Mouse (Mus musculus): ENCODE measurements around the gene Gpr179. TPM values are rescaled to one million over a fixed set of nuclear protein-coding genes. Genes with fewer than 3 reads are reported as not detected.
"Not testable (repeated sequence)": the region's sequence is repeated elsewhere in the genome, so short reads cannot be mapped to it uniquely, and the experiment has no call there.

The Gpr179 gene
- polyA plus RNA-seq, 1 experiment from 2014 or later = 0.06 TPM

DNA sequence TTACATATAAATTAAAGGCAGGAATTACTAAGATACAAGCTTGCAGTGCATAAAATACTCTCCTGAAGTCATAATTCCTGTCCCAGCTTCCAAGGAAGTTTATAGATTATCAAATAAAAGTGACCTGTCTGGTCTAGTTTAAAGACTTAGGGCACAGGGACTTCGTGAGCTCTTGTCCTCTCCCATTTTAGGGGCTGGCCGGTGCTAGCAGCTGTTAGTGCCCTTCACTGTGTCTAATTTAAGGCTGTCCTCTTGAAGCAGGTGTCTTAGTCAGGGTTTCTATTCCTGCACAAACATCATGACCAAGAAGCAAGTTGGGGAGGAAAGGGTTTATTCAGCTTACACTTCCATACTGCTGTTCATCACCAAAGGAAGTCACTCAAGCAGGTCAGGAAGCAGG, 21.5 kb upstream of the Gpr179 start:
- no peak for ATAC-seq (ENCODE audit: insufficient number of reproducible peaks, low FRiP score)
- H3K27me3 ChIP-seq (replicated peaks) = no peaks in the 10 kb centered on the region
- H3K4me2 ChIP-seq = no peak overlapping the region
- peaks cover 31% of the 10 kb centered on the region for H3K4me1 ChIP-seq (replicated peaks)
- peaks cover 40% of the 10 kb centered on the region for H3K36me3 ChIP-seq
- 55% methylated on average over 2 of the region's 2 CpGs for WGBS
- no peak overlapping the region for H3K9ac ChIP-seq
- H3K27ac ChIP-seq (ENCODE audit: poor library complexity, severe bottlenecking) = no peak overlapping the region
- no peak overlapping the region for H3K4me3 ChIP-seq
- no peaks in the 10 kb centered on the region for H3K9me3 ChIP-seq (replicated peaks)

DNA sequence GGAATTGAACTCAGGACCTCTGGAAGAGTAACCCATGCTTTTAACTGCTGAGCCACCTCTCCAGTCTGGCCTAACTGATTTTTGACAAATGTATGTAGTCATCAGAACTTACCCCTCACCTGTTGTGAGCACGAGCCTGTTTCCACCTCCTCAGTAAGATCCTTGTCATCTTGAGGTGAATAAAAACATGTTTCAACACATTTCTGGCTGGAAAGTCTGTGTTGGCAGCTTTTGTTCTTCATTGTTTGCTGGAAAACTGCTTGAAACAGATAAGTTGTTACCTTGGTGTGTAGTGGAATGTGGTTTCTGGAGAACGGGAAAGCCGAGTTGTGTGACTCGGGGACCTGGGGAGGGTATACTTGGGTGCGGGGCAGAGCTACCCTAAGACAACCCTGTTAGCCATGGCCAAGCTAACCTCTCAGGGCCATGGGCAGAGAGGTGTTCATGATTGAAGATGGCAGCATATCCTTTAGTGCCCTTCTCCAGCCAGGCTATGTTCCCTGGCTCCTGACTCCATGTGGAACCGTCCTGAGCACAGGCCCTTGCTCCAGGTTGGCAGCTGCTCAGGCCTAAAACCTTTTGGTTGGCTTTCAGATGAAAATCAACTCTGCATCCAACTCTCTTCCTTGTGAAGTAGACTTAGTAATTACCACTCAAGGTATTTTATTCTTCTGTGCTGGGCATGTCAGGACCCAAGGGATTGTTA, 20.4 kb upstream of the Gpr179 start:
- no peak for ATAC-seq (ENCODE audit: insufficient number of reproducible peaks, low FRiP score)
- no peaks in the 10 kb centered on the region for H3K9me3 ChIP-seq (replicated peaks)
- peaks cover 29% of the 10 kb centered on the region for H3K36me3 ChIP-seq
- H3K4me2 ChIP-seq = no peak overlapping the region
- no peak overlapping the region for H3K27ac ChIP-seq (ENCODE audit: poor library complexity, severe bottlenecking)
- no peak overlapping the region for H3K9ac ChIP-seq
- H3K27me3 ChIP-seq (replicated peaks) = no peaks in the 10 kb centered on the region
- H3K4me1 ChIP-seq (replicated peaks) = peaks cover 38% of the 10 kb centered on the region
- H3K4me3 ChIP-seq = no peak overlapping the region
- WGBS = 78% methylated on average over 6 of the region's 6 CpGs

GRCm38 (mm10) chr11:97370329-97371091, 18.6 kb upstream of the Gpr179 start:
- Histone ChIP-seq H3K4me3 (no peak overlapping the region), H3K4me2 (no peak overlapping the region), H3K9me3 (replicated peaks) (no peaks in the 10 kb centered on the region), H3K4me1 (replicated peaks) (peaks cover 45% of the 10 kb centered on the region), H3K27me3 (replicated peaks) (no peaks in the 10 kb centered on the region), H3K27ac (ENCODE audit: poor library complexity, severe bottlenecking) (no peak overlapping the region), H3K9ac (no peak overlapping the region), H3K36me3 (peaks cover 11% of the 10 kb centered on the region)
- no peak for ATAC-seq (ENCODE audit: insufficient number of reproducible peaks, low FRiP score)
- WGBS = 63% methylated on average over 7 of the region's 7 CpGs

DNA sequence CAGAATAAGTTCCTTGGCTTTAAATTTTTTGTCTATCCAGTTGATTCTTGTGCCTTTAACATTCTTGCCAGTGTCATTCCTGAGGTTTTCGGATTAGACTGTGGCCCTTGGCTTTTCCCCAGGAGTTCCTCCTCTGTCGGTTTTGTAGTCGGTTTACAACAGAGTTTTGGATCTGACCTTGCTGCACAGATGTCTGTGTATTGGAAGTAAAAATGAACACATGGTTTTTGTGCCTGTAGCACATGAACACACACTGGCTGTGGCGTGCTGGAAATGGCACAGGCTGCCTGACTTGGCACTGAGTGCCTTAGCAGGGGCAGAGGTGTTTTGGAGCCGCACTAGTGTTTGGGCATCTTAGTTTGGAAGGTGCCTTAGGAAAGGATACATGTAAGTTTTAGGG, 16.6 kb upstream of the Gpr179 start:
- 83% methylated on average over 5 of the region's 5 CpGs for WGBS
- Histone ChIP-seq H3K4me3 (no peak overlapping the region), H3K27me3 (replicated peaks) (no peaks in the 10 kb centered on the region), H3K4me1 (replicated peaks) (peaks cover 59% of the 10 kb centered on the region), H3K4me2 (no peak overlapping the region), H3K9me3 (replicated peaks) (no peaks in the 10 kb centered on the region), H3K36me3 (no peaks in the 10 kb centered on the region), H3K9ac (no peak overlapping the region), H3K27ac (ENCODE audit: poor library complexity, severe bottlenecking) (no peak overlapping the region)
- ATAC-seq (ENCODE audit: insufficient number of reproducible peaks, low FRiP score) = no peak

DNA sequence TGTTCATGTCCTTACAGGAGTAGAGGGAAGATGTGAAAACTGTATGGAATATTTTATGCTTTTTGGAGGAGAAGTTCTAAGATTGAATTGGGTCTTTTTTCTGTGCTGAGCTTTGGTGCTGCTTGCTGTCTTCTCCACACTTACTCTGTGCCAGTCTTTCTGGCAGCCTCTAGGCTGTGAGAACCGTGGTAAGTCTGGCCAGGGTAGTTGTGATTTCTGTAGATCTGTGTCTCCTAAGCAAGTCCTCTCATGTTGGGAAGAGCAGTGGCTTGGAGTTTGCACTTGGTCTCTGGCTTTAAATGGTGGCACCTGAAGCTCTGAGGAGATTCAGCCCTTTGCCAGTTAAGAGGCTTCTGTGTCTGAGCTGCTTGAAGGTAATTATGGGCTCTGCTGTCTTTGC, 13.7 kb upstream of the Gpr179 start:
- H3K36me3 ChIP-seq = no peaks in the 10 kb centered on the region
- H3K4me1 ChIP-seq (replicated peaks) = peaks cover 34% of the 10 kb centered on the region
- H3K4me2 ChIP-seq = peak overlapping the region; percentile 92
- H3K9ac ChIP-seq = peak overlapping the region; percentile 8; the same call in 1 of the 2 replicates
- H3K9me3 ChIP-seq (replicated peaks) = no peaks in the 10 kb centered on the region
- ATAC-seq (ENCODE audit: insufficient number of reproducible peaks, low FRiP score) = no peak
- no peaks in the 10 kb centered on the region for H3K27me3 ChIP-seq (replicated peaks)
- H3K4me3 ChIP-seq = no peak overlapping the region
- 43% methylated on average over 1 of the region's 1 CpGs for WGBS
- no peak overlapping the region for H3K27ac ChIP-seq (ENCODE audit: poor library complexity, severe bottlenecking)

GRCm38 (mm10) chr11:97363644-97363995, 11.7 kb upstream of the Gpr179 start:
- Histone ChIP-seq H3K4me2 (peak overlapping the region; percentile 92), H3K27ac (ENCODE audit: poor library complexity, severe bottlenecking) (peak overlapping the region; percentile 96), H3K27me3 (replicated peaks) (no peaks in the 10 kb centered on the region), H3K4me1 (replicated peaks) (peaks cover 28% of the 10 kb centered on the region), H3K4me3 (peak overlapping the region; percentile 93), H3K9ac (peak overlapping the region; percentile 99), H3K36me3 (no peaks in the 10 kb centered on the region), H3K9me3 (replicated peaks) (no peaks in the 10 kb centered on the region)
- WGBS = under 1% methylated on average over 7 of the region's 7 CpGs
- ATAC-seq (ENCODE audit: insufficient number of reproducible peaks, low FRiP score) = no peak

DNA sequence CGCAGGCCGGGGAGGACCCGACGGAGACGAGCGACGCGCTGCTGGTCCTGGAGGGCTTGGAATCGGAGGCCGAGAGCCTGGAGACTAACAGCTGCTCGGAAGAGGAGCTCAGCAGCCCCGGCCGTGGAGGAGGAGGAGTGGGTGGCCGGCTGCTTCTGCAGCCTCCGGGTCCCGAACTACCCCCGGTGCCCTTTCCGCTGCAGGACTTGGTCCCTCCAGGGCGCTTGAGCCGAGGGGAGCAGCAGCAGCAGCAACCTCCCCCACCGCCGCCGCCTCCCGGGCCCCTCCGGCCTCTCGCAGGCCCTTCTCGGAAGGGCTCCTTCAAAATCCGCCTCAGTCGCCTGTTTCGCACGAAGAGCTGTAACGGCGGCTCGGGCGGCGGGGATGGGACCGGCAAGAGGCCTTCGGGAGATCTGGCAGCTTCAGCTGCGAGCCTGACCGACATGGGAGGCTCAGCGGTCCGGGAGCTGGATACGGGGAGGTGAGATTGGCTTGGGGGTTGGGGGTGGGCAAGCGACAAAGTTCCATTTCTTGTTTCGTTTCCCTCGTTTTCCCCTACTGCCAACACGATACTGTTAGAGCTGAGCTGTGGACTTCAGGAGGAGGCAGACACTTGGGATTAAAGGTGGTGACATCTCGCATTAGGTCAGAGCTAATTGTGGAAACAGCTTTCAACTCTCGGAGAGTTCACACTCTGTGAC, 11.2 kb upstream of the Gpr179 start:
- H3K27me3 ChIP-seq (replicated peaks) = no peaks in the 10 kb centered on the region
- H3K36me3 ChIP-seq = no peaks in the 10 kb centered on the region
- H3K4me3 ChIP-seq = peak overlapping the region; percentile 93
- peak; percentile 9; the same call in 1 of the 2 replicates for ATAC-seq (ENCODE audit: insufficient number of reproducible peaks, low FRiP score)
- peaks cover 26% of the 10 kb centered on the region for H3K4me1 ChIP-seq (replicated peaks)
- H3K27ac ChIP-seq (ENCODE audit: poor library complexity, severe bottlenecking) = peak overlapping the region; percentile 96
- peak overlapping the region; percentile 99 for H3K9ac ChIP-seq
- under 1% methylated on average over 49 of the region's 49 CpGs for WGBS
- H3K9me3 ChIP-seq (replicated peaks) = no peaks in the 10 kb centered on the region
- peak overlapping the region; percentile 92 for H3K4me2 ChIP-seq

GRCm38 (mm10) chr11:97362649-97362942, 10.7 kb upstream of the Gpr179 start:
- no peak; the same call in 1 of the 2 replicates for ATAC-seq (ENCODE audit: insufficient number of reproducible peaks, low FRiP score)
- H3K27me3 ChIP-seq (replicated peaks) = no peaks in the 10 kb centered on the region
- no peaks in the 10 kb centered on the region for H3K36me3 ChIP-seq
- peak overlapping the region; percentile 93 for H3K4me3 ChIP-seq
- 1% methylated on average over 36 of the region's 39 CpGs for WGBS
- peaks cover 22% of the 10 kb centered on the region for H3K4me1 ChIP-seq (replicated peaks)
- peak overlapping the region; percentile 96 for H3K27ac ChIP-seq (ENCODE audit: poor library complexity, severe bottlenecking)
- no peaks in the 10 kb centered on the region for H3K9me3 ChIP-seq (replicated peaks)
- peak overlapping the region; percentile 92 for H3K4me2 ChIP-seq
- peak overlapping the region; percentile 99 for H3K9ac ChIP-seq

DNA sequence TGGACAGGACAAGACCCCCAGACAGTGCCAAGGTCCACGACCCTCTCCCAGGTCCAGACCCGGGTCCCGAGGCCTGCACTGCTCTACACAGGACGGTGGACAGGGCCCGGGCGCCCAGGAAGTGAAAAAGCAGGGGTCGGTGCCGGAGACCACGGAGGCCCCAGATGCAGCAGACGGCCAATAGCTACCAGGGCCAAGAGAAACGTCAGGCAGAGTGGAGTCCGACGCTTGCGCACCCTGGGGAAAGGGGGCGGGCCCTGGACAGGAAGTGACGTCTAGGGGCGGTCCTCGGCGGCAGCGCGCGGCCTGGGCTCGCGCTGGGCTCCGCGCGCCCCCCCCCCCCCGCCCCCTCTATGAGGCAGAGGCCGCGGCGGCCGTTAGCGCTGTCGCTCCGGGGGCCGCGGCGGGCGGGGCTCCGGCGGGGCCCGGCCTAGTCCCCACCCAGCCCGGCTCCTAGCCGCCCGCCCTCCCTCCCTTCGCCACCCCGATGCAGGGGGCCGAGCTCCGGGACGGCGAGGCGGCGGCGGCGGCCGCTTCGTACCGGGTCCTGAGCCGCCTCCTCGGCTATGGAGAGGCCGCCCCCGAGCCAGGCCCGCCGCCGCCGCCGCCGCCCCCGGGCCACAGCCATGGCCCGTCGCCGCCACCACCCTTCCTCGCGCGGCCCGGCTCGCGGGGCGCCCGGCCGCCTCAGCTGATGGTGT, 10.2 kb upstream of the Gpr179 start, which contains the start of gene Socs7:
TSS of gene Socs7 (plus strand) at position 604 of the 701 bp plus-strand sequence.
- no peaks in the 10 kb centered on the region for H3K36me3 ChIP-seq
- H3K4me3 ChIP-seq = peak within 1 kb of the TSS; percentile 93
- H3K27ac ChIP-seq (ENCODE audit: poor library complexity, severe bottlenecking) = peak within 1 kb of the TSS; percentile 96
- H3K4me2 ChIP-seq = peak within 1 kb of the TSS; percentile 92
- no peaks in the 10 kb centered on the region for H3K27me3 ChIP-seq (replicated peaks)
- H3K9ac ChIP-seq = peak within 1 kb of the TSS; percentile 99
- ATAC-seq (ENCODE audit: insufficient number of reproducible peaks, low FRiP score) = peak; percentile 95
- WGBS = under 1% methylated on average over 22 of the region's 81 CpGs
- peaks cover 19% of the 10 kb centered on the region for H3K4me1 ChIP-seq (replicated peaks)
- no peaks in the 10 kb centered on the region for H3K9me3 ChIP-seq (replicated peaks)

DNA sequence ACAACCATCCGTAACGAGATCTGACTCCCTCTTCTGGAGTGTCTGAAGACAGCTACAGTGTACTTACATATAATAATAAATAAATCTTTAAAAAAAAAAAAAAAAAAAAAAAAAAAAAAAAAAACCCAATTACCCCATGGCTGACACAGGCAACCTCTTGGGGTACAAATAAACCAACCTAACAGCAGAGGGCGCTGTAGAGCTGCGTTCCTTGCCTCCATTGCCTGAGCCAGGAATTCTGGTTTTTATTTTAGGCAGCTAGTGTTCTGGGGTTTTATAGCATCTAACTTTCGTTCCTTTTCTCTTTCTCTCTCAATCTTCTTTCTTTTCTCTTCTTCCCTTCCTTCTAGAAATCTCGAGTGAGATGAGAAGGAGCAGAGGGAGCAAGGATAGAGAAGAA, 5.8 kb upstream of the Gpr179 start:
- not testable (repeated sequence) for H3K27ac ChIP-seq (ENCODE audit: poor library complexity, severe bottlenecking); H3K36me3 ChIP-seq; H3K9me3 ChIP-seq (replicated peaks); H3K4me1 ChIP-seq (replicated peaks); H3K4me3 ChIP-seq; H3K4me2 ChIP-seq; ATAC-seq (ENCODE audit: insufficient number of reproducible peaks, low FRiP score); H3K9ac ChIP-seq; H3K27me3 ChIP-seq (replicated peaks)
- 8% methylated on average over 4 of the region's 6 CpGs for WGBS

DNA sequence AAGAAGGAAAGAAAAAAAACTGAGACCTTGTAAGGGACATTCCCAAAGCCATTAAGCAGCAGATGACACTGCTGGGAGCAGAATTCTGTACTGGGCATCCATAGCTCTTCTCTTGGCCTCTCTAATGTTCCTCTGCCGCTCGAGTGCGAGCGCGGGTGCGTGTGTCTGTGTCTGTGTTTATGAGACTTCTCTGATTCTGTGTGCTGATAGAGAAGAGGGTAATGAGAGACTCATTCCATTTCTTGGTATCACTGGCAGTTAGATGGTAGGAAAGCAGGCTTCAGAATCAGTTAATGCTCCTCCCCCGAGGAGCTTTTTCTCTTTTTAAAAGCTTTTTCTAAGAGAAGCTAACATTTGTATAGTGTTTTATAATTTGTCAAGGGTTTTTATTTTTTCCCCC, 3.4 kb upstream of the Gpr179 start:
- H3K9ac ChIP-seq = no peak overlapping the region
- H3K4me3 ChIP-seq = no peak overlapping the region
- H3K4me2 ChIP-seq = no peak overlapping the region
- H3K36me3 ChIP-seq = no peaks in the 10 kb centered on the region
- 80% methylated on average over 7 of the region's 7 CpGs for WGBS
- H3K27ac ChIP-seq (ENCODE audit: poor library complexity, severe bottlenecking) = no peak overlapping the region
- peaks cover 16% of the 10 kb centered on the region for H3K4me1 ChIP-seq (replicated peaks)
- ATAC-seq (ENCODE audit: insufficient number of reproducible peaks, low FRiP score) = no peak
- 0 out of 2 replicates have a peak, but pooled peaks cover 4% of the 10 kb centered on the region for H3K27me3 ChIP-seq (replicated peaks)
- H3K9me3 ChIP-seq (replicated peaks) = no peaks in the 10 kb centered on the region

All from heart, embryonic 12.5 days (tissue).